Mouse (Mus musculus) heart, embryonic 16.5 days (tissue): ENCODE measurements around the gene Cers6. TPM values are rescaled to one million over a fixed set of nuclear protein-coding genes. Genes with fewer than 3 reads are reported as not detected.
A peak's percentile ranks its signal among the peaks of the same experiment; 100 is the strongest.

Experiments
- ATAC-seq: fragments of 200-750 bp; cut with Nextera tagmentation; replicated peaks from 2 replicates; pipeline ENCODE4 v1.8.0; 2017; ENCODE audit warnings: moderate number of reproducible peaks; ENCODE audit not compliant: insufficient read depth, low FRiP score; ENCODE audit errors: extremely low read depth
- H3K27ac ChIP-seq: fragments of 300-500 bp; sonication (generic); 2 replicates; pipeline ENCODE4 v1.5.1; 2014; ENCODE audit warnings: mild to moderate bottlenecking, low read length, control low read depth, moderate library complexity
- H3K27me3 ChIP-seq: fragments of 300-500 bp; sonication (generic); 2 replicates; pipeline ENCODE4 v1.6.1; 2014; ENCODE audit warnings: low read length, mixed read lengths; ENCODE audit not compliant: control insufficient read depth, insufficient read depth
- H3K36me3 ChIP-seq: fragments of 300-500 bp; sonication (generic); 2 replicates; pipeline ENCODE4 v1.6.1; 2014; ENCODE audit not compliant: control insufficient read depth, insufficient read depth
- H3K4me1 ChIP-seq: fragments of 300-500 bp; sonication (generic); 2 replicates; pipeline ENCODE4 v1.6.1; 2014; ENCODE audit warnings: low read length, mixed read lengths; ENCODE audit not compliant: control insufficient read depth, insufficient read depth
- H3K4me2 ChIP-seq: fragments of 300-500 bp; sonication (generic); 2 replicates; pipeline ENCODE4 v1.6.1; 2014; ENCODE audit warnings: low read depth, mild to moderate bottlenecking, control low read depth, low read length
- H3K4me3 ChIP-seq: fragments of 300-500 bp; sonication (generic); 2 replicates; pipeline ENCODE4 v1.5.1; 2014; ENCODE audit warnings: mild to moderate bottlenecking, control low read depth, low read length
- H3K9ac ChIP-seq: fragments of 300-500 bp; sonication (generic); 2 replicates; pipeline ENCODE4 v1.6.1; 2014; ENCODE audit warnings: low read length, control low read depth
- H3K9me3 ChIP-seq: fragments of 300-500 bp; sonication (generic); replicated peaks from 2 replicates; pipeline ENCODE4 v1.6.1; 2016; ENCODE audit warnings: low read length; ENCODE audit not compliant: control insufficient read depth
- WGBS: fragments of 180-500 bp; shearing (Covaris S2); extraction: QIAGEN DNeasy Blood & Tissue Kit; methylation state at CpG from one replicate; pipeline ENCODE4 v1.1.7; 2014; 5-methylcytosine and 5-hydroxymethylcytosine counted together
- polyA plus RNA-seq: library from polyadenylated mRNA; unstranded; fragments of >200 nt; fragmentation: Nextera tagmentation; extraction: Ambion mirVana; gene quantifications from 2 replicates; pipeline ENCODE4 v1.2.1, GENCODE M21; 2015

The Cers6 gene
- polyA plus RNA-seq, 1 experiment from 2014 or later = 22.3 TPM

- 81% methylated on average over 1 of the region's 1 CpGs for WGBS
- ATAC-seq = no peak
- Histone ChIP-seq H3K36me3 (peaks cover 5% of the 10 kb centered on the region; the same call in 1 of the 2 replicates), H3K4me1 (no peaks in the 10 kb centered on the region), H3K9ac (no peak overlapping the region), H3K9me3 (peaks cover 3% of the 10 kb centered on the region), H3K4me2 (no peak overlapping the region), H3K27me3 (no peaks in the 10 kb centered on the region), H3K4me3 (no peak overlapping the region), H3K27ac (no peak overlapping the region)
Measured at GRCm38 (mm10) chr2:69118994-69119393, 257.8 kb downstream of the Cers6 start.

GRCm38 (mm10) chr2:69119718-69120117 lies 258.5 kb downstream of the Cers6 start:
- H3K4me2 ChIP-seq = no peak overlapping the region
- ATAC-seq = no peak
- H3K4me3 ChIP-seq = no peak overlapping the region
- no peaks in the 10 kb centered on the region for H3K27me3 ChIP-seq
- H3K36me3 ChIP-seq = peaks cover 5% of the 10 kb centered on the region; the same call in 1 of the 2 replicates
- peaks cover 3% of the 10 kb centered on the region for H3K9me3 ChIP-seq
- H3K9ac ChIP-seq = no peak overlapping the region
- WGBS = 66% methylated on average over 2 of the region's 2 CpGs
- no peak overlapping the region for H3K27ac ChIP-seq
- no peaks in the 10 kb centered on the region for H3K4me1 ChIP-seq

GRCm38 (mm10) chr2:69121681-69122080 lies 260.4 kb downstream of the Cers6 start:
- H3K36me3 ChIP-seq = no peaks in the 10 kb centered on the region
- WGBS = 88% methylated on average over 4 of the region's 4 CpGs
- ATAC-seq = no peak
- H3K27me3 ChIP-seq = no peaks in the 10 kb centered on the region
- no peak overlapping the region for H3K4me2 ChIP-seq
- no peaks in the 10 kb centered on the region for H3K4me1 ChIP-seq
- no peak overlapping the region for H3K9ac ChIP-seq
- no peaks in the 10 kb centered on the region for H3K9me3 ChIP-seq
- no peak overlapping the region for H3K4me3 ChIP-seq
- no peak overlapping the region for H3K27ac ChIP-seq

- Histone ChIP-seq H3K4me2 (no peak overlapping the region), H3K36me3 (no peaks in the 10 kb centered on the region), H3K9me3 (no peaks in the 10 kb centered on the region), H3K27ac (no peak overlapping the region), H3K4me1 (0 out of 2 replicates have a peak, but pooled peaks cover 4% of the 10 kb centered on the region), H3K27me3 (no peaks in the 10 kb centered on the region), H3K4me3 (no peak overlapping the region), H3K9ac (no peak overlapping the region)
- ATAC-seq = no peak
- WGBS = 70% methylated on average over 3 of the region's 3 CpGs
Measured at GRCm38 (mm10) chr2:69125425-69125824, 264.2 kb downstream of the Cers6 start.

- Histone ChIP-seq H3K9me3 (no peaks in the 10 kb centered on the region), H3K4me3 (no peak overlapping the region), H3K4me2 (no peak overlapping the region), H3K27ac (peak overlapping the region; percentile 30), H3K4me1 (0 out of 2 replicates have a peak, but pooled peaks cover 4% of the 10 kb centered on the region), H3K36me3 (no peaks in the 10 kb centered on the region), H3K27me3 (no peaks in the 10 kb centered on the region), H3K9ac (no peak overlapping the region)
- WGBS = 82% methylated on average over 7 of the region's 7 CpGs
- no peak for ATAC-seq
Measured at GRCm38 (mm10) chr2:69128321-69128720, 267.1 kb downstream of the Cers6 start.

- Histone ChIP-seq H3K4me1 (0 out of 2 replicates have a peak, but pooled peaks cover 4% of the 10 kb centered on the region), H3K9ac (no peak overlapping the region), H3K4me3 (no peak overlapping the region), H3K27ac (peak overlapping the region; percentile 75), H3K4me2 (peak overlapping the region; percentile 1; the same call in 1 of the 2 replicates), H3K36me3 (no peaks in the 10 kb centered on the region), H3K27me3 (no peaks in the 10 kb centered on the region), H3K9me3 (no peaks in the 10 kb centered on the region)
- peak; percentile 45; the same call in 1 of the 2 replicates for ATAC-seq
- 59% methylated on average over 10 of the region's 10 CpGs for WGBS
Measured at GRCm38 (mm10) chr2:69128921-69129395, 267.7 kb downstream of the Cers6 start.

GRCm38 (mm10) chr2:69129425-69130210 lies 268.4 kb downstream of the Cers6 start:
- WGBS = 53% methylated on average over 7 of the region's 7 CpGs
- Histone ChIP-seq H3K4me2 (0 out of 2 replicates have a peak overlapping the region, but pooled peaks have one; percentile 1), H3K4me1 (0 out of 2 replicates have a peak, but pooled peaks cover 4% of the 10 kb centered on the region), H3K4me3 (no peak overlapping the region), H3K36me3 (no peaks in the 10 kb centered on the region), H3K9ac (no peak overlapping the region), H3K27ac (peak overlapping the region; percentile 75), H3K9me3 (no peaks in the 10 kb centered on the region), H3K27me3 (no peaks in the 10 kb centered on the region)
- peak; percentile 49; the same call in 1 of the 2 replicates for ATAC-seq

GRCm38 (mm10) chr2:69132046-69132445 lies 270.8 kb downstream of the Cers6 start:
- no peak overlapping the region for H3K9ac ChIP-seq
- H3K9me3 ChIP-seq = no peaks in the 10 kb centered on the region
- no peak overlapping the region for H3K4me2 ChIP-seq
- WGBS = 54% methylated on average over 3 of the region's 3 CpGs
- H3K27ac ChIP-seq = no peak overlapping the region
- H3K36me3 ChIP-seq = no peaks in the 10 kb centered on the region
- H3K4me3 ChIP-seq = no peak overlapping the region
- no peak for ATAC-seq
- H3K4me1 ChIP-seq = 0 out of 2 replicates have a peak, but pooled peaks cover 4% of the 10 kb centered on the region
- no peaks in the 10 kb centered on the region for H3K27me3 ChIP-seq

GRCm38 (mm10) chr2:69132488-69133040 lies 271.3 kb downstream of the Cers6 start:
- WGBS = 45% methylated on average over 5 of the region's 5 CpGs
- Histone ChIP-seq H3K9ac (no peak overlapping the region), H3K27ac (no peak overlapping the region)

More at GRCm38 (mm10) chr2:69132488-69133040, 271.3 kb downstream of the Cers6 start:
- H3K36me3 ChIP-seq = no peaks in the 10 kb centered on the region
- ATAC-seq = no peak
- no peak overlapping the region for H3K4me3 ChIP-seq
- H3K4me2 ChIP-seq = no peak overlapping the region
- 0 out of 2 replicates have a peak, but pooled peaks cover 4% of the 10 kb centered on the region for H3K4me1 ChIP-seq
- H3K27me3 ChIP-seq = no peaks in the 10 kb centered on the region
- H3K9me3 ChIP-seq = no peaks in the 10 kb centered on the region
